Mouse (Mus musculus) 3134 (cell line): ENCODE results near the gene Gm5767.

Source experiments
- DNase-seq: peaks from one replicate; pipeline ENCODE4 v3.0.0-alpha.2; 2011; ENCODE audit warnings: low spot score; ENCODE audit not compliant: insufficient read length; ENCODE audit errors: extremely low read depth

The Gm5767 gene

GRCm38 (mm10) chr16:8680470-8680869, at the start of gene Gm5767:
Gene Gm5767 (plus strand): TSS chr16:8680770.
- DNase-seq, result no peak

- no peak for DNase-seq
Measured at GRCm38 (mm10) chr16:8631428-8631827, 49.1 kb upstream of the Gm5767 start.

- DNase-seq, result no peak
Measured at GRCm38 (mm10) chr16:8636867-8637216, 43.7 kb upstream of the Gm5767 start.

GRCm38 (mm10) chr16:8637217-8638051, 43.1 kb upstream of the Gm5767 start, which contains the start of the genes Pmm2 and Tmem186:
Gene Pmm2 (plus strand): TSS chr16:8637674.
Gene Tmem186 (minus strand): TSS chr16:8637712.
- DNase-seq, result peak; percentile 94

- DNase-seq, result no peak
Measured at GRCm38 (mm10) chr16:8638131-8638530, 42.4 kb upstream of the Gm5767 start.

GRCm38 (mm10) chr16:8639466-8640191, 40.9 kb upstream of the Gm5767 start:
- DNase-seq, result no peak

GRCm38 (mm10) chr16:8643855-8644254, 36.7 kb upstream of the Gm5767 start:
- no peak for DNase-seq

GRCm38 (mm10) chr16:8645546-8645945, 35.0 kb upstream of the Gm5767 start:
- DNase-seq, result no peak

GRCm38 (mm10) chr16:8650007-8650406, 30.6 kb upstream of the Gm5767 start:
- DNase-seq, result no peak

- DNase-seq, result no peak
Measured at GRCm38 (mm10) chr16:8655108-8655507, 25.5 kb upstream of the Gm5767 start.

- DNase-seq, result no peak
Measured at GRCm38 (mm10) chr16:8655599-8655998, 25.0 kb upstream of the Gm5767 start.

- DNase-seq, result no peak
Measured at GRCm38 (mm10) chr16:8656256-8656655, 24.3 kb upstream of the Gm5767 start.

GRCm38 (mm10) chr16:8658349-8658748, 22.2 kb upstream of the Gm5767 start:
- DNase-seq, result no peak

GRCm38 (mm10) chr16:8658764-8659163, 21.8 kb upstream of the Gm5767 start:
- no peak for DNase-seq

GRCm38 (mm10) chr16:8663022-8663421, 17.5 kb upstream of the Gm5767 start:
- DNase-seq, result no peak

GRCm38 (mm10) chr16:8663606-8664539, 16.7 kb upstream of the Gm5767 start:
- no peak for DNase-seq

- no peak for DNase-seq
Measured at GRCm38 (mm10) chr16:8665367-8665766, 15.2 kb upstream of the Gm5767 start.

- peak; percentile 55 for DNase-seq
Measured at GRCm38 (mm10) chr16:8666452-8666851, 14.1 kb upstream of the Gm5767 start.

GRCm38 (mm10) chr16:8667261-8667660, 13.3 kb upstream of the Gm5767 start:
- no peak for DNase-seq

GRCm38 (mm10) chr16:8667814-8668213, 12.8 kb upstream of the Gm5767 start:
- no peak for DNase-seq

- no peak for DNase-seq
Measured at GRCm38 (mm10) chr16:8668386-8668785, 12.2 kb upstream of the Gm5767 start.
